Mouse (Mus musculus): ENCODE results near the gene Dip2a. TPM values are rescaled to one million over a fixed set of nuclear protein-coding genes. Genes with fewer than 3 reads are reported as not detected.

Dip2a gene
- 10.4 and 12.5 TPM in 2 replicates for polyA plus RNA-seq (2011; ENCODE audit: insufficient read depth, insufficient read length, low read depth, missing spikeins)

DNA sequence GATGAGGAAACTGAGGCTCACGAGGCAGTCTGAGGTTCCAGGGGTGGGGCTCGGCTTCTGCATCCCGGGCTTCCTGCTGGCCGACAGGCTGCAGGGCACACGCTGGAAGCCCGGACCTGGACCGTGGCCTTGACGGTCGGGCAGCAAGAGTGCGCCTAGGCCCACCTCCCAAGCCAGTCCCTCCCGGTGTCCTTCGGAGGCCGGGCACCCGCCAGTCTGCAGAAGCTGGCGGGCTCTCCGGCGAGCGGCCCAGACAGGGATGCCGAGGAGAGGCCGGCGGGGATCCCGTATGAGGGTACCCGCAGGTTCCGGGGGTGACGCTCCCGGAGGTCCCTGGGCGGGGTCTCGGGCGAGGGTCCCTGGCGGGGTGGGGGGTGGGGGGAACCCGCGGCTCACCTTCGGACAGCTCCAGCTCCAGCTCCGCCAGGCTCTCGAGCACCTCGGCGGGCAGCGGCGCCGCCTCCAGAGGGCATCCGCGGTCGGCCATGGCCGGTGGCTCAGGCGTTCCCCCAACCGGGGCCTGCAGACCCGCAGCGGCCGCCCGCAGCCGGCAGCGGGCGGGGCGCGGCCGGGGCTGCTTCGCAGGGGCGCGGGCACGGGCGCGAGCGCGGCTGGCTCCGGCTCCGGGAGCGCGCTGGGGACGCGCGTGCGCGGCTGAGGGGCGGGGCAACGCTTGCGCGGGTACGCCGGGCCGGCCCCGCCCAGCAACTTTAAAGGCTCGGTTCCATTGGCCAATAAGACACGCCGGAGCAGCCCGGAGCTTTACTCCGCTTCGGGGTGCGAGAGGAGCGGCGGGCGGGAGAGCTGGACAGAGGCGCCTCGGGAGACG is at the start of gene Dip2a:
Gene Dip2a (minus strand): TSS at position 581 of the 829 bp plus-strand sequence.
- peak within 1 kb of the TSS; percentile 95 for H3K4me3 ChIP-seq (ENCODE audit: low read depth, low read length)
- H3K27ac ChIP-seq (ENCODE audit: insufficient read depth, low read length), result no peak within 1 kb of the TSS
- no peak for TF ChIP-seq EP300 (IDR thresholded peaks at IDR 0.05; ENCODE audit: insufficient read depth, low read depth, low read length)
- peak; percentile 11 for TF ChIP-seq POLR2A (IDR thresholded peaks at IDR 0.05; ENCODE audit: insufficient read depth, low read length)
- TF ChIP-seq CTCF (IDR thresholded peaks at IDR 0.05; ENCODE audit: low read depth, low read length), result no peak
- H3K27me3 ChIP-seq (ENCODE audit: control insufficient read depth, insufficient read depth, low read length, poor library complexity, severe bottlenecking), result no peaks in the 10 kb centered on the region
- H3K4me1 ChIP-seq (ENCODE audit: control insufficient read depth, insufficient read depth, low read length), result peaks cover 2% of the 10 kb centered on the region
- 0 out of 2 replicates have a peak, but pooled peaks cover 2% of the 10 kb centered on the region for H3K36me3 ChIP-seq (ENCODE audit: control insufficient read depth, insufficient read depth, low read length, poor library complexity, severe bottlenecking)
- H3K9me3 ChIP-seq (replicated peaks; ENCODE audit: control insufficient read depth, insufficient read depth, low read length, poor library complexity, severe bottlenecking), result no peaks in the 10 kb centered on the region
- peak within 1 kb of the TSS; percentile 84 for H3K9ac ChIP-seq (ENCODE audit: low read depth, poor library complexity, severe bottlenecking)

DNA sequence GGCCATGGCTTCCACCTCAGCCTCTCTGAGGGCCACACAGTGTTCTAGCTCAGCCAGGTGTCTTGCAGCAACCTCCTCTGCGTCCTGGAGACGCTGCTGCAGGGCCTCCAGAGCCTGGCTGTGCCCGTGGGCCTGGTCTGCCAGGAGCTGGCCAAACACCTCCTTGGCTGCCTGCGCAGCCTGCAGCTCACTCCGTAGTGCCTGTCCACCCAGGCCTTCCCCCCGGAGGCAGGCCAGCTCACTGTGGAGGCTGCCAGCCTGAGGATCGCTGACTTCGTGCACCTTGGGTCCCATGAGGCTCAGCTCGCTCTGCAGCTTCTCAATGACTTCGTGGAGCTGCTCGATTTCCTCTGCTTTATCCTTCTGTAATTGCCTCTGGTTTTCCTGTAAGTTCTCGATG is 47.5 kb upstream of the Dip2a start:
- H3K27ac ChIP-seq (ENCODE audit: insufficient read depth, low read length), result no peak overlapping the region
- H3K9me3 ChIP-seq (replicated peaks; ENCODE audit: control insufficient read depth, insufficient read depth, low read length, poor library complexity, severe bottlenecking), result no peaks in the 10 kb centered on the region
- H3K27me3 ChIP-seq (ENCODE audit: control insufficient read depth, insufficient read depth, low read length, poor library complexity, severe bottlenecking), result no peaks in the 10 kb centered on the region
- no peak for TF ChIP-seq POLR2A (IDR thresholded peaks at IDR 0.05; ENCODE audit: insufficient read depth, low read length)
- TF ChIP-seq EP300 (IDR thresholded peaks at IDR 0.05; ENCODE audit: insufficient read depth, low read depth, low read length), result no peak
- H3K4me1 ChIP-seq (ENCODE audit: control insufficient read depth, insufficient read depth, low read length), result no peaks in the 10 kb centered on the region
- H3K36me3 ChIP-seq (ENCODE audit: control insufficient read depth, insufficient read depth, low read length, poor library complexity, severe bottlenecking), result peaks cover 32% of the 10 kb centered on the region
- no peak overlapping the region for H3K4me3 ChIP-seq (ENCODE audit: low read depth, low read length)
- H3K9ac ChIP-seq (ENCODE audit: low read depth, poor library complexity, severe bottlenecking), result no peak overlapping the region

DNA sequence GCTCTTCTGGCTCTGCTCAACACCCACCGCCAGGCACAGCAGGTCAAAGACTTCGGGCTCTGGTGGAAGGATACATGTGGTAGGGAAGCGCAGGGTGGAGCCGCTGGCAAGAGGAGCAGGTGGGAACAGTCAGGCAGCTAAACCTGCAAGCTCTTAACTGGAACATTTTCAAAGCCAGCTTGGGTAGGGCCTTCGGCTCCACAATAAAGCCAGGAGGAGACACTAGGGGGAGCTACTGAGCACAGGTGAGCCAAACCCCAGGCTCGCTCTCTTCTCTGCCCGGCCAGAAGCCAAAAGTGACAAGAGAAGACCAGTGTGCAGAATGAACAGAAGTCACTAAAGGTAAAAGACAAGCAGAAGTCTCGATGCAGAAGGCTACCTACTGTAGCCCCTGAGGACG is 46.7 kb upstream of the Dip2a start:
- no peak for TF ChIP-seq POLR2A (IDR thresholded peaks at IDR 0.05; ENCODE audit: insufficient read depth, low read length)
- peak; percentile 85 for TF ChIP-seq CTCF (IDR thresholded peaks at IDR 0.05; ENCODE audit: low read depth, low read length)
- Histone ChIP-seq H3K4me3 (ENCODE audit: low read depth, low read length) (no peak overlapping the region), H3K9me3 (replicated peaks; ENCODE audit: control insufficient read depth, insufficient read depth, low read length, poor library complexity, severe bottlenecking) (no peaks in the 10 kb centered on the region), H3K27me3 (ENCODE audit: control insufficient read depth, insufficient read depth, low read length, poor library complexity, severe bottlenecking) (no peaks in the 10 kb centered on the region), H3K4me1 (ENCODE audit: control insufficient read depth, insufficient read depth, low read length) (no peaks in the 10 kb centered on the region), H3K27ac (ENCODE audit: insufficient read depth, low read length) (no peak overlapping the region), H3K36me3 (ENCODE audit: control insufficient read depth, insufficient read depth, low read length, poor library complexity, severe bottlenecking) (peaks cover 35% of the 10 kb centered on the region), H3K9ac (ENCODE audit: low read depth, poor library complexity, severe bottlenecking) (no peak overlapping the region)

DNA sequence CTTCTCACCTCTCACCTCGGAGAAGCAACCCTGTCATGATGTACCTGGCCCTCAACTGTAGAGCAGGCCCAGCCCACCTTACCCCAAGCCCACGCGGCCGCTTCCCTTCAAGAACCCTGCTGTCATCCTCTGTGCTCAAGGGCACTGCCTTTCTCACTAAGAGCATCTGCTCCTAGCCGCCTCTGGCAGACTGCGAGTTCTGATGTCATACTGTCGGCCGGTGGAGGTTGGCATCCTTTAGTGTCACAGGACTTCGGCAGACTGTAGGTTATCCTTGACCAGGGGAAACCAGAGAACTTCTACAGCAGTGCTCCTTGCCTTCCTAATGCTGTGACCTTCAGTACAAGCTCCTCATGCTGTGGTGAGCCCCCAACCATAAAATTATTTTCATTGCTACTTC is 46.1 kb upstream of the Dip2a start:
- Histone ChIP-seq H3K9ac (ENCODE audit: low read depth, poor library complexity, severe bottlenecking) (no peak overlapping the region), H3K36me3 (ENCODE audit: control insufficient read depth, insufficient read depth, low read length, poor library complexity, severe bottlenecking) (peaks cover 33% of the 10 kb centered on the region), H3K4me1 (ENCODE audit: control insufficient read depth, insufficient read depth, low read length) (no peaks in the 10 kb centered on the region), H3K27ac (ENCODE audit: insufficient read depth, low read length) (no peak overlapping the region), H3K27me3 (ENCODE audit: control insufficient read depth, insufficient read depth, low read length, poor library complexity, severe bottlenecking) (no peaks in the 10 kb centered on the region), H3K9me3 (replicated peaks; ENCODE audit: control insufficient read depth, insufficient read depth, low read length, poor library complexity, severe bottlenecking) (no peaks in the 10 kb centered on the region), H3K4me3 (ENCODE audit: low read depth, low read length) (no peak overlapping the region)
- no peak for TF ChIP-seq EP300 (IDR thresholded peaks at IDR 0.05; ENCODE audit: insufficient read depth, low read depth, low read length)
- TF ChIP-seq CTCF (IDR thresholded peaks at IDR 0.05; ENCODE audit: low read depth, low read length), result no peak
- no peak for TF ChIP-seq POLR2A (IDR thresholded peaks at IDR 0.05; ENCODE audit: insufficient read depth, low read length)

DNA sequence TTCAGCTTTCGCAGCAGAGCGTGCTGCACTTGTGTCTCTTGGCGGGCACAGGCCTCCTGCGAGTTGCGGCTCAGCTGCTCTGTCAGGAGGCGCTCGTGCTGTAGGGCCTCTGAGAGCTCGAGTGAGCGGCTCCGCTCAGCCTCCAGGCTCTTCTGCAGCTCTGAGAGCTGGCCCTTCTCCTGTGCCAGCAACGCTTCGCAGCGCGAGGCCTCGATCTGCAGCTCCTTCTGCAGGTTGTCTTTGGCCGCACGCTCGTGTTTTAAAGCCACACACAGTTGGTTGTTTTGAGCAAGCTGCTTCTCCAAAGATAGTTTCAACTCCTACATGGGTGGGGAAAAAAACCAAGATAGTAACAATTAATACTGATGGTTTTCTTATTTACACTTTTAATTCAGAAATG is 29.9 kb upstream of the Dip2a start:
- H3K27ac ChIP-seq (ENCODE audit: insufficient read depth, low read length), result no peak overlapping the region
- peak overlapping the region; percentile 1; the same call in 1 of the 2 replicates for H3K4me3 ChIP-seq (ENCODE audit: low read depth, low read length)
- H3K36me3 ChIP-seq (ENCODE audit: control insufficient read depth, insufficient read depth, low read length, poor library complexity, severe bottlenecking), result peaks cover 16% of the 10 kb centered on the region; the same call in 1 of the 2 replicates
- H3K27me3 ChIP-seq (ENCODE audit: control insufficient read depth, insufficient read depth, low read length, poor library complexity, severe bottlenecking), result no peaks in the 10 kb centered on the region
- no peaks in the 10 kb centered on the region for H3K9me3 ChIP-seq (replicated peaks; ENCODE audit: control insufficient read depth, insufficient read depth, low read length, poor library complexity, severe bottlenecking)
- H3K4me1 ChIP-seq (ENCODE audit: control insufficient read depth, insufficient read depth, low read length), result no peaks in the 10 kb centered on the region
- TF ChIP-seq EP300 (IDR thresholded peaks at IDR 0.05; ENCODE audit: insufficient read depth, low read depth, low read length) (no peak), CTCF (IDR thresholded peaks at IDR 0.05; ENCODE audit: low read depth, low read length) (no peak), POLR2A (IDR thresholded peaks at IDR 0.05; ENCODE audit: insufficient read depth, low read length) (no peak)
- H3K9ac ChIP-seq (ENCODE audit: low read depth, poor library complexity, severe bottlenecking), result no peak overlapping the region

DNA sequence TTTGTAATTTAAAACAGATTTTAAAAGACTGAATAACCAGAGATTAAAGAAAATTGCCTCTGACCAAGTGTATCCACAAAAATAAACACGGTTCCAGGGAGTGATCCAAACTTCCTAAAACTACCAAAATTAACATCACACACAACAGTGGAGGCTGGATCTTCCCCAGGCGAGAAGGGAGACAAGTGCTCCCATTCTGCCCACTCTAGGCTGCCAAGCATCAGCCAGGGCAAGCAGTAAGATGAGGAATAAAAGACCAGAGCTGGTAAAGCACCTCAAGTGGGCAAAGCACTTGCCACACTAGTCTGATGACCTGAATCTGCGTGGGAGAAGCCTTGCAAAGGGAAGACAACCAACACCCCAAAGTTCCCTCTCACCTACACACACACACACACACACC is 26.6 kb upstream of the Dip2a start:
- Histone ChIP-seq H3K9me3 (replicated peaks; ENCODE audit: control insufficient read depth, insufficient read depth, low read length, poor library complexity, severe bottlenecking) (no peaks in the 10 kb centered on the region), H3K4me1 (ENCODE audit: control insufficient read depth, insufficient read depth, low read length) (no peaks in the 10 kb centered on the region), H3K36me3 (ENCODE audit: control insufficient read depth, insufficient read depth, low read length, poor library complexity, severe bottlenecking) (peaks cover 18% of the 10 kb centered on the region), H3K9ac (ENCODE audit: low read depth, poor library complexity, severe bottlenecking) (no peak overlapping the region), H3K27ac (ENCODE audit: insufficient read depth, low read length) (no peak overlapping the region), H3K27me3 (ENCODE audit: control insufficient read depth, insufficient read depth, low read length, poor library complexity, severe bottlenecking) (no peaks in the 10 kb centered on the region), H3K4me3 (ENCODE audit: low read depth, low read length) (no peak overlapping the region)
- no peak for TF ChIP-seq POLR2A (IDR thresholded peaks at IDR 0.05; ENCODE audit: insufficient read depth, low read length)
- no peak for TF ChIP-seq EP300 (IDR thresholded peaks at IDR 0.05; ENCODE audit: insufficient read depth, low read depth, low read length)
- no peak for TF ChIP-seq CTCF (IDR thresholded peaks at IDR 0.05; ENCODE audit: low read depth, low read length)

Measured in ES-Bruce4 (cell line).